ENCODE assay signal across 9 mouse cellular contexts in genomic region chr8:70634066-70634465, GRCm38 (mm10). TPM values are rescaled to one million over a fixed set of nuclear protein-coding genes. Genes with fewer than 3 reads are reported as not detected.
A peak's percentile ranks its signal among the peaks of the same experiment; 100 is the strongest.
DNase-seq lines count a peak whose midpoint lies in the region; ATAC-seq and TF ChIP-seq lines count a peak whose summit lies in the region.
"Had no signal": no experiment of that assay in that cellular context is flagged by ENCODE, and none has a peak within 500 bp of the region (broad histone marks: within the 10 kb centered on the region; RNA-seq: fewer than 3 reads in every experiment).

No protein-coding gene starts in this region.

- H3K27ac ChIP-seq in heart, embryonic 10.5 days = peak overlapping the region; percentile 52; the same call in 1 of the 2 replicates
- H3K27ac ChIP-seq in limb, embryonic 14.5 days (replicated peaks; ENCODE audit: low read depth, low read length) = no peak overlapping the region
- no peak overlapping the region for H3K27ac ChIP-seq in forebrain, embryonic 13.5 days
- H3K27ac ChIP-seq: midbrain, embryonic 15.5 days had no signal

- H3K4me3 ChIP-seq in heart, embryonic 10.5 days = no peak overlapping the region
- H3K4me3 ChIP-seq in limb, embryonic 14.5 days (replicated peaks; ENCODE audit: low read length) = no peak overlapping the region
- H3K4me3 ChIP-seq in forebrain, embryonic 13.5 days = no peak overlapping the region
- H3K4me3 ChIP-seq: midbrain, embryonic 15.5 days had no signal

- H3K9me3 ChIP-seq in heart, embryonic 10.5 days = no peaks in the 10 kb centered on the region
- no peaks in the 10 kb centered on the region for H3K9me3 ChIP-seq in limb, embryonic 14.5 days (ENCODE audit: control insufficient read depth, low read length)
- no peaks in the 10 kb centered on the region for H3K9me3 ChIP-seq in forebrain, embryonic 13.5 days (replicated peaks)
- H3K9me3 ChIP-seq: midbrain, embryonic 15.5 days had no signal

- intact Hi-C loops in left cerebral cortex, postnatal 36 days (cut with DNase I) = no loop called here
- intact Hi-C loops in left cerebral cortex, postnatal 4 days (cut with DNase I) = no loop called here

- H3K4me1 ChIP-seq in heart, embryonic 10.5 days = peaks cover 59% of the 10 kb centered on the region
- H3K4me1 ChIP-seq in limb, embryonic 14.5 days (ENCODE audit: control insufficient read depth, insufficient read depth, low read length) = peaks cover 19% of the 10 kb centered on the region
- peaks cover 29% of the 10 kb centered on the region for H3K4me1 ChIP-seq in forebrain, embryonic 13.5 days

- peak; percentile 53 for DNase-seq in urinary bladder, postnatal 25 days (ENCODE audit: low spot score)
- DNase-seq in urinary bladder, adult 2 months (ENCODE audit: low spot score) = no peak
- no peak for DNase-seq in heart, embryonic 10.5 days (ENCODE audit: low spot score)
- DNase-seq in limb, embryonic 14.5 days (ENCODE audit: low spot score) = peak; percentile 64
- DNase-seq in urinary bladder, postnatal 4 days (ENCODE audit: low spot score in 2 of 2) = peak; percentile 49 to 75
- no peak for DNase-seq in left cerebral cortex, postnatal 36 days (ENCODE audit: low spot score in 2 of 2)
- no peak for DNase-seq in left cerebral cortex, postnatal 4 days

- H3K36me3 ChIP-seq in heart, embryonic 10.5 days = no peaks in the 10 kb centered on the region
- H3K36me3 ChIP-seq in limb, embryonic 14.5 days (ENCODE audit: control insufficient read depth, insufficient read depth, low read length) = no peaks in the 10 kb centered on the region
- no peaks in the 10 kb centered on the region for H3K36me3 ChIP-seq in forebrain, embryonic 13.5 days (ENCODE audit: poor library complexity, severe bottlenecking)
- H3K36me3 ChIP-seq: midbrain, embryonic 15.5 days had no signal

- WGBS in heart, embryonic 10.5 days = 54% methylated on average over 6 of the region's 6 CpGs
- 49% methylated on average over 6 of the region's 6 CpGs for WGBS in limb, embryonic 14.5 days
- WGBS in forebrain, embryonic 13.5 days = 52% methylated on average over 6 of the region's 6 CpGs

- H3K4me2 ChIP-seq in limb, embryonic 14.5 days (replicated peaks; ENCODE audit: low read depth, low read length, severe bottlenecking) = no peak overlapping the region
- no peak overlapping the region for H3K4me2 ChIP-seq in forebrain, embryonic 13.5 days
- H3K4me2 ChIP-seq: midbrain, embryonic 15.5 days had no signal

- ATAC-seq in limb, embryonic 14.5 days (ENCODE audit: low FRiP score, low read depth) = no peak
- ATAC-seq in forebrain, embryonic 13.5 days = no peak
- ATAC-seq: midbrain, embryonic 15.5 days had no signal

- TF ChIP-seq POLR2A in limb, embryonic 14.5 days (IDR thresholded peaks at IDR 0.05; ENCODE audit: borderline replicate concordance, extremely low read depth, insufficient read depth, insufficient read length) = no peak

- no peak overlapping the region for H3K9ac ChIP-seq in limb, embryonic 14.5 days (ENCODE audit: low read depth, low read length, severe bottlenecking)
- H3K9ac ChIP-seq in forebrain, embryonic 13.5 days = no peak overlapping the region; the same call in 1 of the 2 replicates
- H3K9ac ChIP-seq: midbrain, embryonic 15.5 days had no signal

- H3K27me3 ChIP-seq in heart, embryonic 10.5 days (ENCODE audit: insufficient read depth, poor library complexity, severe bottlenecking) = peaks cover 25% of the 10 kb centered on the region
- peaks cover 6% of the 10 kb centered on the region; the same call in 1 of the 2 replicates for H3K27me3 ChIP-seq in limb, embryonic 14.5 days (ENCODE audit: control insufficient read depth, insufficient read depth, low read length)
- H3K27me3 ChIP-seq in forebrain, embryonic 13.5 days = peaks cover 20% of the 10 kb centered on the region
- H3K27me3 ChIP-seq: midbrain, embryonic 15.5 days had no signal

RNA-seq across cellular contexts. Expression of gene Gdf15, which starts 1.8 kb away (rescaled TPM):
- 0.84 and 1.1 TPM in 2 replicates for polyA plus RNA-seq in urinary bladder, adult 2 months (2012; rRNA removed)
- 0.43 and 1.6 TPM in 2 replicates for polyA plus RNA-seq in heart, embryonic 10.5 days (2016; fragmentation: Nextera tagmentation; extraction: Ambion mirVana)
- polyA plus RNA-seq in limb, embryonic 14.5 days (2012; rRNA removed) = 0.15 and 0.47 TPM in 2 replicates
- polyA plus RNA-seq in limb, embryonic 14.5 days (2014; fragmentation: Nextera tagmentation; extraction: Ambion mirVana) = 0.18 TPM in 1 of 2 replicates, not detected in the other
- polyA plus RNA-seq in forebrain, embryonic 13.5 days (2015; fragmentation: Nextera tagmentation; extraction: Ambion mirVana) = 0.15 TPM in 1 of 2 replicates, not detected in the other
- not detected for total RNA-seq in left cerebral cortex, postnatal 36 days (2021)
- not detected for total RNA-seq in left cerebral cortex, postnatal 4 days (2021)

RNA-seq across cellular contexts. Expression of gene Lrrc25, which starts 18.1 kb away (rescaled TPM):
- polyA plus RNA-seq in urinary bladder, adult 2 months (2012; rRNA removed) = 5.2 and 6.2 TPM in 2 replicates
- 0.15 and 1.4 TPM in 2 replicates for polyA plus RNA-seq in heart, embryonic 10.5 days (2016; fragmentation: Nextera tagmentation; extraction: Ambion mirVana)
- 3.5 and 4.5 TPM in 2 replicates for polyA plus RNA-seq in limb, embryonic 14.5 days (2012; rRNA removed)
- 2.5 and 3.2 TPM in 2 replicates for polyA plus RNA-seq in limb, embryonic 14.5 days (2014; fragmentation: Nextera tagmentation; extraction: Ambion mirVana)
- polyA plus RNA-seq in forebrain, embryonic 13.5 days (2015; fragmentation: Nextera tagmentation; extraction: Ambion mirVana) = 0.65 and 0.68 TPM in 2 replicates
- 1 to 10 TPM in 1 of 2 experiments, under 1 TPM in 1; 0.44 to 1.2 TPM for total RNA-seq in left cerebral cortex, postnatal 36 days (2021)
- total RNA-seq in left cerebral cortex, postnatal 4 days (2021) = 1 to 10 TPM; 1.1 to 1.3 TPM

RNA-seq across cellular contexts. Expression of gene Ssbp4, which starts 25.4 kb away (rescaled TPM):
- 73.5 and 74.6 TPM in 2 replicates for polyA plus RNA-seq in urinary bladder, adult 2 months (2012; rRNA removed)
- polyA plus RNA-seq in heart, embryonic 10.5 days (2016; fragmentation: Nextera tagmentation; extraction: Ambion mirVana) = 67.3 and 107 TPM in 2 replicates
- polyA plus RNA-seq in limb, embryonic 14.5 days (2012; rRNA removed) = 163 and 236 TPM in 2 replicates
- polyA plus RNA-seq in limb, embryonic 14.5 days (2014; fragmentation: Nextera tagmentation; extraction: Ambion mirVana) = 151 and 171 TPM in 2 replicates
- 81.9 and 101 TPM in 2 replicates for polyA plus RNA-seq in forebrain, embryonic 13.5 days (2015; fragmentation: Nextera tagmentation; extraction: Ambion mirVana)
- 100 to 1,000 TPM; 257 to 265 TPM for total RNA-seq in left cerebral cortex, postnatal 36 days (2021)
- total RNA-seq in left cerebral cortex, postnatal 4 days (2021) = 100 to 1,000 TPM; 156 to 193 TPM

RNA-seq across cellular contexts. Expression of gene Pgpep1, which starts 26.1 kb away (rescaled TPM):
- polyA plus RNA-seq in urinary bladder, adult 2 months (2012; rRNA removed) = 19.2 and 20.6 TPM in 2 replicates
- polyA plus RNA-seq in heart, embryonic 10.5 days (2016; fragmentation: Nextera tagmentation; extraction: Ambion mirVana) = 38.0 and 42.0 TPM in 2 replicates
- polyA plus RNA-seq in limb, embryonic 14.5 days (2012; rRNA removed) = 47.6 and 59.8 TPM in 2 replicates
- polyA plus RNA-seq in limb, embryonic 14.5 days (2014; fragmentation: Nextera tagmentation; extraction: Ambion mirVana) = 64.1 and 68.7 TPM in 2 replicates
- 64.6 and 80.8 TPM in 2 replicates for polyA plus RNA-seq in forebrain, embryonic 13.5 days (2015; fragmentation: Nextera tagmentation; extraction: Ambion mirVana)
- total RNA-seq in left cerebral cortex, postnatal 36 days (2021) = 10 to 100 TPM; 11.6 to 17.2 TPM
- 10 to 100 TPM; 29.7 to 30.5 TPM for total RNA-seq in left cerebral cortex, postnatal 4 days (2021)

RNA-seq across cellular contexts. Expression of gene Lsm4, which starts 39.0 kb away (rescaled TPM):
- polyA plus RNA-seq in urinary bladder, adult 2 months (2012; rRNA removed) = 97.8 and 99.4 TPM in 2 replicates
- polyA plus RNA-seq in heart, embryonic 10.5 days (2016; fragmentation: Nextera tagmentation; extraction: Ambion mirVana) = 344 and 410 TPM in 2 replicates
- 172 and 182 TPM in 2 replicates for polyA plus RNA-seq in limb, embryonic 14.5 days (2012; rRNA removed)
- polyA plus RNA-seq in limb, embryonic 14.5 days (2014; fragmentation: Nextera tagmentation; extraction: Ambion mirVana) = 247 and 256 TPM in 2 replicates
- 238 and 239 TPM in 2 replicates for polyA plus RNA-seq in forebrain, embryonic 13.5 days (2015; fragmentation: Nextera tagmentation; extraction: Ambion mirVana)
- total RNA-seq in left cerebral cortex, postnatal 36 days (2021) = 10 to 100 TPM; 59.1 to 69.8 TPM
- 10 to 100 TPM; 85.2 to 93.7 TPM for total RNA-seq in left cerebral cortex, postnatal 4 days (2021)

Comparison
In these comparisons a context has a peak if more than half of its experiments do, and no peak if none do; other contexts are left out.
1. DNase-seq: peak in urinary bladder, postnatal 25 days (single experiment), limb, embryonic 14.5 days (single experiment) and urinary bladder, postnatal 4 days (2 of 2); none in urinary bladder, adult 2 months (single experiment), heart, embryonic 10.5 days (single experiment), left cerebral cortex, postnatal 36 days (0 of 2) and left cerebral cortex, postnatal 4 days (single experiment).